Mouse (Mus musculus) heart, embryonic 10.5 days (tissue): ENCODE data around the gene Slc35e3. TPM values are rescaled to one million over a fixed set of nuclear protein-coding genes. Genes with fewer than 3 reads are reported as not detected.
"Not testable (repeated sequence)": the region's sequence is repeated elsewhere in the genome, so short reads cannot be mapped to it uniquely, and the experiment has no call there.

ENCODE experiments used
- DNase-seq: peaks from one replicate; pipeline ENCODE4 v3.0.0-alpha.2; 2017; ENCODE audit warnings: low spot score
- H3K27ac ChIP-seq: fragments of 300-500 bp; sonication (generic); 2 replicates; pipeline ENCODE4 v1.5.1; 2016; ENCODE audit warnings: mild to moderate bottlenecking
- H3K27me3 ChIP-seq: fragments of 300-500 bp; sonication (generic); 2 replicates; pipeline ENCODE4 v1.6.1; 2016; ENCODE audit warnings: mild to moderate bottlenecking; ENCODE audit not compliant: poor library complexity, insufficient read depth, severe bottlenecking
- H3K36me3 ChIP-seq: fragments of 300-500 bp; sonication (generic); 2 replicates; pipeline ENCODE4 v1.6.1; 2016; ENCODE audit warnings: mild to moderate bottlenecking, moderate library complexity
- H3K4me1 ChIP-seq: fragments of 300-500 bp; sonication (generic); 2 replicates; pipeline ENCODE4 v1.6.1; 2016; ENCODE audit warnings: mild to moderate bottlenecking
- H3K4me3 ChIP-seq: fragments of 300-500 bp; sonication (generic); 2 replicates; pipeline ENCODE4 v1.5.1; 2016; ENCODE audit warnings: mild to moderate bottlenecking, moderate library complexity
- H3K9me3 ChIP-seq: fragments of 300-500 bp; sonication (generic); 2 replicates; pipeline ENCODE4 v1.6.1; 2016; ENCODE audit warnings: mild to moderate bottlenecking, moderate library complexity
- WGBS: fragments of 180-500 bp; shearing (Covaris S2); methylation state at CpG from one replicate; pipeline ENCODE4 v1.1.7; 2016; 5-methylcytosine and 5-hydroxymethylcytosine counted together
- polyA plus RNA-seq: library from polyadenylated mRNA; unstranded; fragments of >200 nt; fragmentation: Nextera tagmentation; extraction: Ambion mirVana; gene quantifications from 2 replicates; pipeline ENCODE4 v1.2.1, GENCODE M21; 2016

Slc35e3 gene
- polyA plus RNA-seq, 1 experiment from 2014 or later, result 14.9 TPM

GRCm38 (mm10) chr10:117763588-117764190, 17.5 kb upstream of the Slc35e3 start:
- Histone ChIP-seq H3K4me3 (no peak overlapping the region), H3K36me3 (peaks cover 96% of the 10 kb centered on the region), H3K27me3 (no peaks in the 10 kb centered on the region), H3K4me1 (no peaks in the 10 kb centered on the region), H3K27ac (no peak overlapping the region), H3K9me3 (no peaks in the 10 kb centered on the region)
- DNase-seq, result no peak
- 95% methylated on average over 16 of the region's 16 CpGs for WGBS

- Histone ChIP-seq H3K27ac (no peak overlapping the region), H3K9me3 (no peaks in the 10 kb centered on the region), H3K36me3 (peaks cover 96% of the 10 kb centered on the region), H3K4me1 (no peaks in the 10 kb centered on the region), H3K27me3 (no peaks in the 10 kb centered on the region), H3K4me3 (no peak overlapping the region)
- DNase-seq, result no peak
- 95% methylated on average over 12 of the region's 12 CpGs for WGBS
These were observed 16.8 kb upstream of the Slc35e3 start for GRCm38 (mm10) chr10:117762966-117763365.

GRCm38 (mm10) chr10:117762281-117762830, 16.2 kb upstream of the Slc35e3 start:
- Histone ChIP-seq H3K4me1 (no peaks in the 10 kb centered on the region), H3K36me3 (peaks cover 96% of the 10 kb centered on the region), H3K27ac (no peak overlapping the region), H3K9me3 (no peaks in the 10 kb centered on the region), H3K4me3 (no peak overlapping the region), H3K27me3 (no peaks in the 10 kb centered on the region)
- no peak for DNase-seq
- WGBS, result 93% methylated on average over 2 of the region's 2 CpGs

GRCm38 (mm10) chr10:117761551-117761950, 15.4 kb upstream of the Slc35e3 start:
- DNase-seq, result no peak
- Histone ChIP-seq H3K9me3 (no peaks in the 10 kb centered on the region), H3K4me3 (no peak overlapping the region), H3K27ac (no peak overlapping the region), H3K36me3 (peaks cover 97% of the 10 kb centered on the region), H3K4me1 (no peaks in the 10 kb centered on the region), H3K27me3 (no peaks in the 10 kb centered on the region)
- 92% methylated on average over 6 of the region's 6 CpGs for WGBS

GRCm38 (mm10) chr10:117760831-117761335, 14.7 kb upstream of the Slc35e3 start:
- no peaks in the 10 kb centered on the region for H3K9me3 ChIP-seq
- no peak overlapping the region for H3K27ac ChIP-seq
- DNase-seq, result no peak
- no peaks in the 10 kb centered on the region for H3K4me1 ChIP-seq
- WGBS, result 95% methylated on average over 9 of the region's 9 CpGs
- H3K27me3 ChIP-seq, result no peaks in the 10 kb centered on the region
- peaks cover 97% of the 10 kb centered on the region for H3K36me3 ChIP-seq
- H3K4me3 ChIP-seq, result no peak overlapping the region

- Histone ChIP-seq H3K4me3 (no peak overlapping the region), H3K36me3 (peaks cover 97% of the 10 kb centered on the region), H3K27ac (no peak overlapping the region), H3K27me3 (no peaks in the 10 kb centered on the region), H3K9me3 (no peaks in the 10 kb centered on the region), H3K4me1 (no peaks in the 10 kb centered on the region)
- 90% methylated on average over 10 of the region's 10 CpGs for WGBS
- no peak for DNase-seq
These were observed 13.9 kb upstream of the Slc35e3 start for GRCm38 (mm10) chr10:117759844-117760630.

- Histone ChIP-seq H3K27ac (no peak overlapping the region), H3K9me3 (no peaks in the 10 kb centered on the region), H3K27me3 (no peaks in the 10 kb centered on the region), H3K36me3 (peaks cover 97% of the 10 kb centered on the region), H3K4me1 (no peaks in the 10 kb centered on the region), H3K4me3 (no peak overlapping the region)
- DNase-seq, result no peak
- 84% methylated on average over 18 of the region's 18 CpGs for WGBS
These were observed 12.9 kb upstream of the Slc35e3 start for GRCm38 (mm10) chr10:117758749-117759727.

GRCm38 (mm10) chr10:117758344-117758743, 12.2 kb upstream of the Slc35e3 start:
- H3K9me3 ChIP-seq, H3K27me3 ChIP-seq, DNase-seq, H3K4me1 ChIP-seq, H3K4me3 ChIP-seq, H3K27ac ChIP-seq: not testable (repeated sequence)
- H3K36me3 ChIP-seq, result peaks cover 90% of the 10 kb centered on the region
- WGBS, result 95% methylated on average over 3 of the region's 3 CpGs

- Histone ChIP-seq H3K27ac (no peak overlapping the region), H3K4me1 (no peaks in the 10 kb centered on the region), H3K36me3 (peaks cover 90% of the 10 kb centered on the region), H3K27me3 (no peaks in the 10 kb centered on the region), H3K4me3 (no peak overlapping the region), H3K9me3 (no peaks in the 10 kb centered on the region)
- DNase-seq, result no peak
- WGBS, result 93% methylated on average over 7 of the region's 7 CpGs
These were observed 11.7 kb upstream of the Slc35e3 start for GRCm38 (mm10) chr10:117757796-117758342.

GRCm38 (mm10) chr10:117757259-117757658, 11.1 kb upstream of the Slc35e3 start:
- Histone ChIP-seq H3K27me3 (no peaks in the 10 kb centered on the region), H3K27ac (no peak overlapping the region), H3K36me3 (peaks cover 85% of the 10 kb centered on the region), H3K4me1 (no peaks in the 10 kb centered on the region), H3K4me3 (no peak overlapping the region), H3K9me3 (no peaks in the 10 kb centered on the region)
- no peak for DNase-seq
- 89% methylated on average over 1 of the region's 1 CpGs for whole genome bisulfite sequencing

- H3K27me3 ChIP-seq, result no peaks in the 10 kb centered on the region
- H3K4me3 ChIP-seq, result no peak overlapping the region
- peaks cover 85% of the 10 kb centered on the region for H3K36me3 ChIP-seq
- 92% methylated on average over 5 of the region's 5 CpGs for WGBS
- DNase-seq, result no peak
- no peaks in the 10 kb centered on the region for H3K9me3 ChIP-seq
- no peak overlapping the region for H3K27ac ChIP-seq
- no peaks in the 10 kb centered on the region for H3K4me1 ChIP-seq
These were observed 10.6 kb upstream of the Slc35e3 start for GRCm38 (mm10) chr10:117756784-117757183.

GRCm38 (mm10) chr10:117755799-117756467, 9.8 kb upstream of the Slc35e3 start:
- H3K9me3 ChIP-seq, result no peaks in the 10 kb centered on the region
- H3K4me3 ChIP-seq, result no peak overlapping the region
- whole genome bisulfite sequencing, result 93% methylated on average over 11 of the region's 11 CpGs
- no peaks in the 10 kb centered on the region for H3K27me3 ChIP-seq
- no peak overlapping the region for H3K27ac ChIP-seq
- DNase-seq, result no peak
- H3K4me1 ChIP-seq, result no peaks in the 10 kb centered on the region
- H3K36me3 ChIP-seq, result peaks cover 85% of the 10 kb centered on the region
